Mouse (Mus musculus) liver (tissue): ENCODE measurements around the gene Smg8.
"Not testable (repeated sequence)": the region's sequence is repeated elsewhere in the genome, so short reads cannot be mapped to it uniquely, and the experiment has no call there.

Source experiments
- DNase-seq: peaks from one replicate; pipeline ENCODE4 v3.0.0-alpha.2; 2020; ENCODE audit warnings: mixed read lengths

Gene Smg8

DNA sequence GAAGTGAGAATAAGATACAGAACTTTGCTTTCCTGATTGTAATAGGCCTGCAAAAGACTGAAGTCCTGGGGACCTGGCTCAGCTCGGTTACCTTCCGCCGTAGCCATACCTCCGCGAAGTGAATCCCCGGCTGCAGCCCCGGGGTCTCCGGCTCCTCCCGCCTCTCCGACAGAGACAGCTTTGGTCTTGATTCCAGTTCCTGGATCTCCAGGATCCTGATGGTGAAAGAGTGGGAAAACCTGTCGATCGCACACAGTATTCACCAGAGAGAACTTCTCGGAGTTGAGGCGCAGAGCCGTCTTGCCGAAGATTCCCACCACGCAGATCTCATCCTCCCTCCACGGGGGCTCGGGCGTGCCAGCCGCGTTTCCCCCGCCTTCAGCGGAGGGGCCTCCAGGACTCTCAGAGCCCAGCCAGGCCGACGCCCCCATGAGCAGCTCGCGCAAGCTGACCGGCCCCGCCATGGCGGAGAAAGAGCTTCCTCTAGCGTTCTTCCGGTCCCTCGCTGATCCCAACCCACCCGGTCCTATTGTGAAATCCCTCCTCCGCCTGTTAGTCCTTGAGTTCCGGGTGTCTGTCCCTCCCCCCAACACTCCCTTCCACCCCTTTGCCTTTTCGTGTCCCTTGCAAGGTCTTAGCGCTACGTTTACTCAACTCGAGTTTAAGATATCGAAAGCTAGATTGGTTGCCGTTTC, at the start of gene Smg8:
Smg8 (minus strand) TSS at position 485 of the 695 bp plus-strand sequence.
- peak; percentile 85 for DNase-seq

DNA sequence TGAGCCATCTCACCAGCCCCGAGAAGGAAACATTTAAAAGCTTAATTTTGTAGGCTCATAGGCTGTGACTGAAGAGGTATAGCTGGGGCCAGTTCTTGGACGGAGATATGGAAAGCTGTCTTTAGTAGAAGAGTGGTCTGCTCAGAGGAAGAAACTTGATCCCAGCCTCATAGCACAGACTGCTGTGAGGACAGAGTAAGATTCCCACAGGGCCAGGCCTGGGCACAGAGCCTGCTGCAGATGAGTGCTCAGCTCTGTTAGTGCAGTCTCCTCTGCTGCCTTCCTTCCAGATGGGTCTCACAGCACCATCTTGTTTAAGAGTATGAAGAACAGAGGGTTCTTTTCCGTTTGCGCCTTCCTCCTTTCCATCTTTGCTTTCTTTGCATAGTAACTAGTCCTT, 49.7 kb upstream of the Smg8 start:
- no peak for DNase-seq

DNA sequence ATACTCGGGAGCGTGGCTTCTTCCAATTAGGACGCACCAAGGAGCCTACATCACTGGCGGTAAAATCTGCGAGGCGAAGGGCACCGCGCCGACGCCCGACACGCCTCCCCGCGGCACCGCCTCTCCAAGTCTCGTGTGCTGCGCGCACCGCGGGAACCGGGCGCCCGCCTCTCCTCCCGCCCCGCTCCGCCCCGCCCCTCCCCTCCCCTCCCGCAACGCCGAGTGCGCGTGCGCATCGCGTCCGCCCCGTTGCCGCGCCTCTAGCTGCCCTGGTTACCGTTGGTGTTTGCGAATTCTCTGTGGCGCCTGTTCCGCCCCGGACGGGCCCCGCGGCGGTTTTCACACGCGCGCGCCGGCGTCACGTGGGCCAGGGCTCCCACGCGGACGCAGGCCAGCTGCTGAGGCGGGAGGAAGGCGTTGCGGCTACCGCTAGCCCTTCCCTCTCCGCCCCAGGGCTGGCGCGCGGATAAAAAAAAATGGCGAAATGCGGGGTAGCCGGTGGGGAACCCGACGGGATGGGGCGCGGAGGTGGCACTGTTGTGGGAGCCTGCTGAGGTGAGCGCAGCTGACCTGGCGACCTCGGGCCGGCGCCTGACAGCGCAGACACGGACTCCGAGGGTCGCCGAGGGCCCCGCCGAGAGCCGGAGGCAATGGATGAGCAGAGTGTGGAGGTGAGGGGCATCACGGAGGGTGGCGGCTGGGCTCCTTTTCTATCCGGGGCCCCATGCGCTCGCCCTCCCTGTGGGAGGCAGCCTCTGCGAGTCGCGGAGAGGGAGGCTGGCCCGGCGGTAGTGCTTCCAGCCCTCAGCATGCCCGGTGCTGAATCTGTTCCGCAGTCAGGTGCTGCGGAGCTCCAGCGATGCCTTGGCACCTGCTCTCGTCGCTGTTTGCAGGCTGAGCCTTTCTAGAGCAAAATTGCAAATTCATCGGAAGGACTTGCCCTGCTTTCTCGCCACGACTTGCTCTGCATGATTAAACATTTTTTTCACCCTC, 40.5 kb upstream of the Smg8 start, which contains the start of gene Trim37:
Trim37 (plus strand) TSS at position 254 of the 993 bp plus-strand sequence.
- DNase-seq: peak; percentile 95

DNA sequence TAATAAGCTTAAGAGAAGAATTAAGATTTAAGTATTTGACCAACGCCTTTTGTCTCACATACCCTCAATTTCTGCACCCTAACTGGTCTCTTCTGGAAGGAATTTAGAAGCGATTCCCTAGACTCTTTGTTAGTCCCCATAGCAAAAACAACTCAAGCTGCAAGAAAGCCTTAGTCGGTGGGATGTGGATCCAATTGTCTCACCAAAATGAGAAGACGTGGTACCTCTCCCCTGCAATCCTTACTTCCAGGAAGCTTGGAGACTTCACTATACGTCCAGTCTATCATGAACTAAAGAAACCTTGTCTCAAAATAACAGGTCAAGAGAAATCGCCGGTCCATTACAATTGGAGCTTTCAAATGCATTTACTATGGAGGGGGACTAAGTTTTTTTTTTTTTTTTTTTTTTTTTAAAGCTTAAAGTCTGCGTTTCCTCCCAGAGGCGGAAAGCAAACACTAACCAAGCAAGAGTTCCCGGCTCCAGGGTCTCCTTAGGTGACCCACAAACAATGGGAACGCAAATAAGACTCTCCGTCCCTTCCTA, 39.8 kb upstream of the Smg8 start:
- DNase-seq: no peak

DNA sequence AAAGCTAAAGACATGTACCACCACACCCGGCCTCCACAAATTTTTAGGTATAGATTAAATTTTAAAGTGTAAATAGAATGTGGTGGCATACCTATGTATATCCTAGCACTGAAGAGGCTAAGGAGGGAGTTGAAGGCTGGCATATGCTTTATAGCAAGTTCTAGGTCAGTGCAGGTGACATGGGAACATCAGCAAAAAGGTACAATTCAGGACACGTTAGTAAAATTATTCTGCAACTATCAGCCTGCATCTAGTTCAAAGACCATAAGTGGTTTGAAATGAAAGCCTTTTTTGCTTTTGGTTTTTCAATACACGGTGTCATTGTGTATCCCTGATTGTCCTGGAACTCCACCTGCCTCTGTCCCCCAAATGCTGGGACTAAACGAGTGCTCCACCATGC, 39.0 kb upstream of the Smg8 start:
- no peak for DNase-seq

DNA sequence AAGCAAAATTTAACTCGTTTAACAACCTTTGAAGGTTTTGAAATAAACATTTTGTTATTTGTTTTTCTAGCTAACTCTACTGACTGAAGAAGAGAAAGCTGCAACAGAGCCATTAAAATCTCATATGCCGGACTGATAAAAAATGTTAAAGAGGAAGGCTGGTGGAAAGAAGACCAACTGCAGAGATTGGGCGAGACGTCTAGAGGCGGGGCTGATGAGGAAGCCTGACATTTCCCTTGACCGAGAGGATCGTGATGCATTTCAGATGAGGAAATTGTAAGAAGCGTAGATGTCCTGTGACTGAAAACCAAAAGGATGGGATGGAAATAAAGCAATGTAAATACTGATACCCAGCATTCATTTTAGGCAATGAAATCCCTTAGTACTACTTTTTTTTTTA, 35.3 kb upstream of the Smg8 start:
- no peak for DNase-seq

DNA sequence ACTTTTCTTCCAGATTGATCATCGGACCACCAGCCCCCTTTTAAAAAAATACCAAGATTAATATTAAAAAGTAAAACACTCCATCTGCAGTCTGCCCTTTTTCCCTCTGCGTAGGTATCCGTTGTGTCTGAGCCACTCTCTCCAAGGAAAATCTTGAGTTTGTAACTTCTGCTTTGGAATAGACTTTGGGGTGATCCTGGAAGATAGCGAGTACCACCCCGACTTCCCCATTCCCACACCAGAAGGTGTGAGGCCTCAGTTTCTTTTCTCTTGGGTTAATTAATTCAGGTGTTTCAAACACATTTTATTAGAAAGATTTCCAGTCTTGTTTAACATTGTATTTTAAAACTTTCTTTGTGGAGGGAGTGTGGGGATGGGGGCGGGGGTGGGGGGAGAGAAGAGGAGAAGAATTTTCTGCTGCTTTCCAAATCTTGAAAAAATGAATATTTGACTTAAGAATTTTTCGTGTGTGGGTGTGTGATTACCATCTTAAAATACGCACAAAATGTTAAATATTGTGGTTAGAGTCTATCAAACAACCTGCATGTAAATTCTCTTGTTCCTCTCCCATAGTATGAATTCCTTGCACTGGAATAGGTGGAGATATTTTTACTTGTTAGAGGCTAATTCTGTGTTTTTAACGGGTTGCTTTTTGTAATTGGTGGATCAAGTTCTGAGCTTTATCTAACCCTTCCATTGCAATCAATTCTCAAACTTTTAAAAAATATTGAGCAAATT, 23.8 kb upstream of the Smg8 start:
- DNase-seq: no peak

DNA sequence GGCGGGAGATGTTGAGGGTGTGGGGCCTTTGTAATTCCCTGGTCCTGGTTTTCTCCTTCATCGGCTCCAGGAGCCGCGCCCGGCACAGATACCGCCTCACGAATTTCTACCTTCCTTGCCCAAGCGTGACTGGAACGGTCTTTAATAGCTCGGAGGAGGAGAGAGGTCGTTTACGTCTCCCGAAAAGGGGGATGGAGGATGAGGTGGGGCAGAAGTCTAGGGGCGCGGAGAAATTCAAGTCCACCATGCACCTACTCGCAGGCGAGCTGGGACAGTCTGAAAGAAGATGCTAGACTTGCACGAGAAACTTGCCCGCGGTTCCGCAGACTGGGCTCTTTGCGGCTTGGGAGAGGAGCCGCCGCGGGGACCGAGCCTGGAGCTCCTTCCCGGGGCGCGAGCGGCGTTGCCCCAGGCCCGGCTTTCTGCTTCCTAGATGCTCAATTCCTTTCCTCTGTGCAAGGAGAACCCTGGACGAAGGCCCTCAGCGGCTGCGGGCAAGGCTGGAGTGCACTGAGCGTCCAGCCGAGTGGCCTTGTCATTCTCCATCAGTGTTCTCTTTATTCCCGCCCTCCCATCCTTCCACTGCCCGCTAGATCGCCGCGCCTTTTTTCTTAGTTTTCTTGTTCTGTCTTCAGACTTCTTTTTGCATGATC, 23.1 kb upstream of the Smg8 start:
- DNase-seq: peak; percentile 57

DNA sequence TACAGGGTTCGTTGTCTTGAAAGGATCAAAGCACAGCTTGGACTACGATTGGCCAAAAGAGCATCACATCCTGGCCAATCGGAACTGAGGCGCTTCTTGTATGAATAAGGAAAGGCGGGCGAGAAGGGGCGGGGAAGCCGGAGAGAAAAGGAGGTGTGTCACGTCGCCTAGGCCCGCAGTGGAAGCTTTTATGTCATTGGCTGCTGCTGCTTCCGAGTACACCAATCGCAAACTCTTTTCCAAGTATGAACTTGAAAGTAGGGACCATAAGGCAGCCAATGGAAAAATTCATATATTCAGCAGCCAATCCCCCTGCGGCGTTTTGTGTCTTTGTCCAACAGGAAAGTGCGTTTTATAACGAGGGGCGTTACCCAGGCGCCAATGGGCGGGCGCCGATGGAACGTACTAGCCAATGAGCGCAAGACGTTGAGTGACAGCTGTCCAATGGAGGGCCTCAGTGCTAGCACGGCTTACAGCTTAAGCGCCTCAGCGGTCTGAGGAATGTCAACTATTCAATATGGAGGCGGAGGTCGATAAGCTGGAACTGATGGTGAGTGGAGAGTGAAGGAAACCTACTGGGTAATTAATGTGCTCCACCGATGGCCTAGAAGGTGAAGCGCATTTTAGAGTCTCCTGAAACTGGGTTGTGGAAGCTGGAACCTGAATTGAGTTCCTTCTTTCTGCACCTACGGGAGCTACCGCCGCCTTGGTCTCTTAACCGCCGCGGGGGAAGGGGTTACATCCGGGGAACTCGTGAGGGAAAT, 22.4 kb upstream of the Smg8 start, which contains the start of gene Ska2:
Ska2 (plus strand) TSS at position 480 of the 764 bp plus-strand sequence.
- DNase-seq: peak; percentile 97

DNA sequence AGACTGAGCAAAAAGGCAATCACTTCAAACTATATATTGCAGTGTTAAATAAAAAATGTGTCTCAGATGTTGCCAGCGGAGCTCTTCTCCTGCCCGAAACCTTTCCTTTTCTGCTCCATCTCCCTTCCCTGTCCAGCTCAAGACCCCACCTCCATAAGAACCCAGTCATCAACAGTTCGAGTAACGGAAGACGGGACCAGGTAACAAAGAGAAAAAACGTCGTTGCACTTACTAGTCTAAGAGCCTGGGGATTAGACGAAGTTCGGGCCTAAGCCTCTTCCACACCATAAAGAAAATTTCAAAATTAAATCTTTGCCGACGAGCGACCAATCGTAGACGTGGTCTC, 21.8 kb upstream of the Smg8 start, which contains the start of gene Prr11:
Prr11 (minus strand) TSS at position 300 of the 346 bp plus-strand sequence.
- DNase-seq: no peak

DNA sequence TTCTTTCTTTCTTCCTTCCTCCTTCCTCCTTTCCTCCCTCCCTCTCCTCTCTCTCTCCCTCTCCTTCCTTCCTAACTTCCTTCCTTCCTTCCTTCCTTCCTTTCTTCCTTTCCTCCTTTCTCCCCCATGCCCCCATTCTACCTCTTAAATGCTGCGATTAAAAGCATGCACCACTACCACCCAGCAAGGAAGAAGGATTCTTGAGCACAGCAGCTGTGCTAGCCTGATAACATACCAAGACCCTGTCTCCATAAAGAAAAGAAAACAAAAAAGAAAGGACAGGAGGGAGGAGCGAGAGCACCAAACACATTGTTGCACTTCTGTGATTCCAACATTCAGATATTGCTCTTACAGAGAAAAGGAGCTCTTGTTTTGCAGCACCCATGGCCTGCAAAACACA, 568 bp upstream of the Smg8 start:
- no peak for DNase-seq

DNA sequence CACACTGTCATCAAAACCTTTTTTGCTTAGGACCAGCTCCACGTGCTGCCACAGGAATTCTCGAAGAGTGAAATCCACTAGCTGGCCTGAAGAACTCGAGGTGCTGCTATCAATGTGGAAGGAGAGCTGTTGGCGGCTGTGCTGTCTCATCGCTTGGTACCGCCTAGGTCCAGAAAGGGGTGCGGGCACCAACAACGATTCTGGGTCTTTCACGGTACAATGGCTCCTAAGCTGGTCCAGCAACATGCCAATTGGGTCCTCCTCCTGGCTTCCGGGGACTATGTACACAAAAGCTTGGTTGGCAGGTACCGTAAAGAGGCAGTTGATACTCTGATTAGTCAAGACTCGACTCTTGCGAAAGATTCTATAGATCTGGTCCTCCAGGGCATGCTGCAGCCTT, 1.1 kb downstream of the Smg8 start:
- DNase-seq: no peak

DNA sequence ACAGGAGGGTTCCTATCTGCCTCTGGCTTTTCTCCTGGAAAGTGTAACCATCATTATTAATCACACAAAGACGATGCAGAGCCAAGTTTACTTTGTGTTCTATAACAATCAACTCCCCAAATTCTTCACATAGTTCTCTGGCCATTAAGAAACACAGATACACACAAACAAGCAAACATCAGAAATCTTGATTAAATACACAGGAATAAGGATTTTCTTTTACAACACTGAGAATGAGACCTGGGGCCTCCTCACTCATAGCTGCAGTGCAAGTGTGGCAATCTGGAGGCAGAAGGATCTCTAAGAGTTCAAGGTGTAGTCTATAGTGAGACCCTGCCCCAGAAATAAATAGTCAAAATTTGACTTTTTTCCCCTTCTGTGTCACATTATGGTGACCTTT, 2.9 kb downstream of the Smg8 start:
- no peak for DNase-seq

DNA sequence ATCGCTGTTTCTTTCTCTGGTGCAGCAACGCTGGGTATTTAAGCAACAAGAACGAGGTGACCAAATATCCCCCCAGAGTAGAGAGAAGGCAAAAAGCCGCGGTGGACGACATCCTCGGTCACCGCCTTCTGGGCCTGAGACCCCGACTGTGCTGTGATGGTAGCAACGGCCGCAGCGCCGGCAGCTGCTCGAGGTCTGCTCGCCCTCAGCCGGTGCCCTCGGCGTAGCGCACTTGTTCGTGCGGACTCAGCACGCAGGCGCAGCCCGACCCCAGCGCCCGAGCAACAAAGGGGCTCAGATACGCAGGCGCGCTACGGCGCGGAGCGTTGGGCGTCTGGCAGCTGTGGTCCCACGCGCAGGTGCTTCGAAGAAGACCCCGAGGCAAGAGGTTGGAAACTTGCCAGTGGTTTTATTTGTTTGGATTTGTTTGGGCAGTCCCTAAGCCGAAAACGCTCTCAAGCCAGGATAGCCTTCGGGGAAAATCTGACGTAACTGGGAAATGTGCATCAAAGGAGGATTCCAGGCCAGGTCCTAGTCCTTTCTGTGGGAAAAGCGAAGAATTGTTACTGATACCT, 12.6 kb downstream of the Smg8 start, which contains the start of gene Gdpd1:
Gdpd1 (minus strand) TSS at position 197 of the 575 bp plus-strand sequence.
- DNase-seq: peak; percentile 92

DNA sequence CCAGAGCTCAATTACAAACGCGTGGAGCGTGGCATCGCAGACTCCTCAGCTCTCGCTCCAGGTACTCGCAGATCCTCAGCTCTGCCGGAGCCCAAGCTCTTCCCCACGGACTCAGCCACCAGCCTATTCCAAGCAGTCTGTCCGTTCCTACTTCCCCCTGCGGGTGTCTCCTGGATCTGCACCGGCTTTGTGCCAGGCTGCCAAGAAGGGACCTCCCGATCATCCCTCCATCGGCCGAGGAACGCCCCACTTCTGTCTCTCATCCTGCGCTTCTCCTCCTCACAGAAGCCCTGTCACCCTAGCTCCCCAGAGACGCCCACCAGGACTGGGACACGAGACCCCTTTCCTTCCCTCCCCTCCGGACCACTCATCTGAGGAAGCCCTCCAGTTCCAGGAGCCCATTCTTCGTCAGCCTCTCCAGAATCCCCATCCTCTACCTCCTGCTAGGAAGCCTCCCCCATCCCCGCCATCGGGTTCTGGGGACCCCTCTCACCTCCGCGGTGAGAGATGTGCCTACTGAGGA, 13.2 kb downstream of the Smg8 start:
- peak; percentile 70 for DNase-seq

DNA sequence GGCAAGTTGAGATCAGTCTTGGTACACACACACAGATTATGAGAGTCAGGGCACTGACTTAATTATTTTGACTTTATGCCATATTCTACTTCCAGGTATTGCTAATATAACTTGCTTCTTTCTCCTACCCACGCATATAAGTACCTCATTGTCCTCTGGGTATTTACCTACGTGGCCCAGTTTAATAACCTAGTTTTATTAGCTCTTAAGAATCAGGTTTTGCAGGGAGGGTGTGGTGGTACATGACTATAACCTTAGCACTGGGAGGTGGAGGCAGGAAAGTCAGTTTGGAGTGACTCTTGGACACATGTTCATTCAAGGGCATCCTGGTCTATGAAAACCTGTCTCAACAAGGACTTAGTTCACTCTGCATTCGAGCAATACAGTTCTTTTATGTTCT, 24.5 kb downstream of the Smg8 start:
- no peak for DNase-seq

DNA sequence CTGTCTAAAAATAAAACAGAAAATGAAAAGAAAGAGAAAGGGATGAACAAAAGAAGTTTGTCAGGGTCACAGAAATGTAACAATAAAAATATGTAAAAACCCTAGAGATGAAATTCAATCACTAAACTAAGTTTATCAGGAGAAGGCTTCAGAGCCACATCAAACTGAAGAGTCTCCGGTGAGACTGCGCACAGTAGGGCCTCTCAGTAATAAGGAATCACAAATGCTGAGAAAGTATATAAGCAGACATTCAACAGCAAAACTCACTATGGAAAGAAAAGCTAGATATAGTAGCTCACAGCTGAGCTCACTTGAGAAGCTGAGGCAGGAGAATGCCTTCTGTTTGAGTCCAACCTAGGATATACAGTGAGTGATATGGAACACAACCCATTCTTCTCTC, 26.2 kb downstream of the Smg8 start:
- DNase-seq: no peak

DNA sequence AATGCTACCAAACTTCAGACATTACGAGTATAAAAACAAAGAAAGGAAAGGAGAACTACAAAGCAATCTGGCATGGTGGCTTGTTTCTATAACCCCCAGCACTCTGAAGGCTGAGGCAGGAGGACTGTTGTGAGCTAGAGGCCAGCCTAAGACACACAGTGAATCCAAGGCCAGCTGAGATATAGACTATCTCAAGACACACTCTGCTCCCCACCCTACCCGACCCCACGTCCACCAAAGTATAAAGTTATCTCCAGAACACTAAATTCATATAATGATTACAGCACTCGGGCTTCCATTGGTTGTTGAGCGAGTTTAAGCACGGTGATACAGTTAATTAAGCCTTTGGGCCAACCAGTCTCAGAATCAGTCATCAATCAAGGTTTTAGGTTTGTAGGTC, 30.3 kb downstream of the Smg8 start:
- DNase-seq: peak; percentile 52

DNA sequence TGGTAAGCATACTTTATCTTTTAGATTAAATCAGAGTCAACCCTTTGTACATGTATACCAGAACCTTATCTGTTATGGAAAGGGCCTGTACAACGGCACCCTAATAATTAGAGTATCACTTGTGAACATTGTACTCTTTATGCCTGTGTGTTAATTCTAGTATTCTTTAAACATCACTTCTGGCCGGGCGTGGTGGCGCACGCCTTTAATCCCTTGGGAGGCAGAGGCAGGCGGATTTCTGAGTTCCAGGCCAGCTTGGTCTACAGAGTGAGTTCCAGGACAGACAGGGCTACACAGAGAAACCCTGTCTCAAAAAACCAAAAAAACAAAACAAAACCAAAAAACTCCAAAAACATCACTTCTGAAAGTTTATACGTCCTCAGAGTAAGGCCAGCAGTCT, 37.7 kb downstream of the Smg8 start:
- DNase-seq: not testable (repeated sequence)

DNA sequence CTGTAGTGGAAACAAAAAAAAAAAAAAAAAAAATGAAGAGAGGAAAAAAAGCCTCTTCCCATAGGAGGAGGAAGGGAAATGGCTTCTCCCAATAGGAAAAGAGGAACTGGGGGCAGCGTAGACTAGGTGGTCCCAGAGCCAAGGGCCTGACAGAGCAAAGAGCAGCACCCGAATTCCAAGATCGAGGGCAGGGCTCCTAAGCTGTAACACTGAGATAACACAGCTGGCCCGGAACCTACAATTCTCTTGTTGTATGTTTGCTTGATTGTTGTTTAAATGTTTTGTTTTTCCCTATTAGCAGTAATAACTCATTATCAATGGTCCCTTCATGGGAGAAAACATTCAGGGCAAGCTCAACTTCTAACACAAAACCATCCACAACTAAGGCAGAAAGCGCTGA, 39.6 kb downstream of the Smg8 start:
- DNase-seq: peak; percentile 18

DNA sequence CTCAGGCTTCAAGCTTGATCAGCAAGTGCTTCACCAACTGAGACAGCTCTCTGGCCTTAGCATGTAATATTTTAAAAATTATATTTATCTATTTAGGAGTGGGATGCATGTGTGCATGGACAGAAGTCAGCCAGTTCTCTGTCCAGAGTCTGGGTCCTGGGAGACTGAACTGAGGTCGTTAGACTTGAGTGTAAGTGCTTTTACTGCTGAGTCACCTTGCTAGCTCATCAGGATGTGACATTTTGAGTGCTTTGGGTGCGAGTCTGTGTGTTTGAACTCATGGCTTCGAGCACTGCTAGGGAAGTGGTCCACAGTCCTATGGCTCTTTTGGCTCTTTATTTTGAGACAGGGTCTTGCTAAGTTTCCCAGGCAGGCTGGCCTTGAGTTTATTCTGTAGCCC, 43.5 kb downstream of the Smg8 start:
- DNase-seq: no peak
